Mouse (Mus musculus): ENCODE results near the gene Galns.

- TF ChIP-seq POLR2A (IDR thresholded peaks at IDR 0.05; ENCODE audit: low read depth, low read length) (no peak), CTCF (IDR thresholded peaks at IDR 0.05; ENCODE audit: extremely low read depth, insufficient read length, insufficient replicate concordance, low read depth, low read length) (no peak)
Measured at GRCm38 (mm10) chr8:122623844-122624642, 12.8 kb upstream of the Galns start.
